Mouse (Mus musculus) heart, embryonic 16.5 days (tissue): ENCODE measurements at regions not wholly inside any gene's neighbourhood (a gene's known extent, or its start where the extent isn't known, plus 50 kb on each side); places are given as distances from the start of the nearest gene placed in this dataset.

Experiments
- ATAC-seq: fragments of 200-750 bp; cut with Nextera tagmentation; replicated peaks from 2 replicates; pipeline ENCODE4 v1.8.0; 2017; ENCODE audit warnings: moderate number of reproducible peaks; ENCODE audit not compliant: insufficient read depth, low FRiP score; ENCODE audit errors: extremely low read depth
- H3K27ac ChIP-seq: fragments of 300-500 bp; sonication (generic); 2 replicates; pipeline ENCODE4 v1.5.1; 2014; ENCODE audit warnings: mild to moderate bottlenecking, low read length, control low read depth, moderate library complexity
- H3K27me3 ChIP-seq: fragments of 300-500 bp; sonication (generic); 2 replicates; pipeline ENCODE4 v1.6.1; 2014; ENCODE audit warnings: low read length, mixed read lengths; ENCODE audit not compliant: control insufficient read depth, insufficient read depth
- H3K36me3 ChIP-seq: fragments of 300-500 bp; sonication (generic); 2 replicates; pipeline ENCODE4 v1.6.1; 2014; ENCODE audit not compliant: control insufficient read depth, insufficient read depth
- H3K4me1 ChIP-seq: fragments of 300-500 bp; sonication (generic); 2 replicates; pipeline ENCODE4 v1.6.1; 2014; ENCODE audit warnings: low read length, mixed read lengths; ENCODE audit not compliant: control insufficient read depth, insufficient read depth
- H3K4me2 ChIP-seq: fragments of 300-500 bp; sonication (generic); 2 replicates; pipeline ENCODE4 v1.6.1; 2014; ENCODE audit warnings: low read depth, mild to moderate bottlenecking, control low read depth, low read length
- H3K4me3 ChIP-seq: fragments of 300-500 bp; sonication (generic); 2 replicates; pipeline ENCODE4 v1.5.1; 2014; ENCODE audit warnings: mild to moderate bottlenecking, control low read depth, low read length
- H3K9ac ChIP-seq: fragments of 300-500 bp; sonication (generic); 2 replicates; pipeline ENCODE4 v1.6.1; 2014; ENCODE audit warnings: low read length, control low read depth
- H3K9me3 ChIP-seq: fragments of 300-500 bp; sonication (generic); replicated peaks from 2 replicates; pipeline ENCODE4 v1.6.1; 2016; ENCODE audit warnings: low read length; ENCODE audit not compliant: control insufficient read depth
- WGBS: fragments of 180-500 bp; shearing (Covaris S2); extraction: QIAGEN DNeasy Blood & Tissue Kit; methylation state at CpG from one replicate; pipeline ENCODE4 v1.1.7; 2014; 5-methylcytosine and 5-hydroxymethylcytosine counted together

DNA sequence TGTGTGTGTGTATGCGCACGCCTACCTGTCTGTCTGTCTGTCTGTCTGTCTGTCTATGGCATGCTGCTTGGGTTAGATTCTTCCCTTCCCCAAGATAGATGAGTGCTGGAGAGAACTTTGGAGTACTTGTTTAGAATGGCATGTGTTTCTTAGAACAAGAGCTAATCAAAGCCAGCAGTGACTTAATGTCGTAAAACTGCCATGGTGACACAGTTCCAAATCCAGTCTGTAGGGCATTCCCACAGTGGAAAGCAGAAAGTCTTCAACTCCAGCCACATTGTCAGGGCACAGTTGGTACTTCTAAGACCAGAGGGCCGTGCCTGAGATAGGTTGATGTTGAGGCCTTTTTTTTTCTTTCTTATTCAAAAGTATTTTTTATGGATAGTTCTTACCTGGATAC is 95.6 kb downstream of the Gm10604 start:
- H3K27me3 ChIP-seq: no peaks in the 10 kb centered on the region
- no peaks in the 10 kb centered on the region for H3K9me3 ChIP-seq
- no peak overlapping the region for H3K4me2 ChIP-seq
- WGBS: 60% methylated on average over 4 of the region's 4 CpGs
- H3K36me3 ChIP-seq: no peaks in the 10 kb centered on the region
- 0 out of 2 replicates have a peak, but pooled peaks have one; percentile 15 for ATAC-seq
- peaks cover 17% of the 10 kb centered on the region for H3K4me1 ChIP-seq
- no peak overlapping the region for H3K4me3 ChIP-seq
- no peak overlapping the region for H3K9ac ChIP-seq
- peak overlapping the region; percentile 68 for H3K27ac ChIP-seq

DNA sequence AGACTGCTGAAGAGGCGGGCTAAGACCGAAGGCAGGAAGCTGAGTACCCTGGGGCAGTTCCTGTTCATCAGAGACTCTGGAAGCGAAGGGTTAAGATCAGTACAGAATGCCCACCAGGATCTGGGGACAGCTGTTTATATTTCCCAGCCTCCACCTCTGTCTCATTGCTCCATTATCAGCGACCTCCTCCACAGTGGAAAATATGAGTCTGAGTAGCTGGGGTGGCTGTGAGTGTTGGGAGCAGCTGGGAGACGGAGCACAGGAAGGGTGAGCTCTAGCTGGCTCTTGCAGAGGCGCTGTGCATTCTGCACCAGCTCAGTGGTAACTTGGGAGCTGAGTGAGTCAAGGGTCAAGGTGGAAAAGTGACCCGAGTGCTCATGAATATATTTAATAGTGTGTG is 96.2 kb downstream of the Gm10604 start:
- peak; percentile 77 for ATAC-seq
- 23% methylated on average over 7 of the region's 7 CpGs for WGBS

DNA sequence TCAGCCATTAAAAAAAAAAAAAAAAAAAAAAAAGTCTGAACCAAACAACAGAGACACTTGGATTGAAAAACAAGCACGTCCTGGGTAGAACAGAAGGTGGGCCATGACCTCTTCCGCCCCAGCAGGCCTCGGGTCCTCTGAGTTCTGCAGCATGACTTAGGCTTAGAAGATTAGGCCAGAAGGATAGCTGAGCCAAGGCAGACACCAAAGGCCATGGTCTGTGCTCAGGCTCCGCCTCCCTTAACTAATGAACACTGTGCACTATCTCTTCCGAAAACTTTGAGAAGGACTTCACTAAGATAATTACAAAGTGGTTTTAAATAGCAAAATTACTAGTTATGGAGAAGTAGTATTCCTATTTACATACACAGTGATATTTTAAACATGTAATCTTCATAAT is 97.8 kb downstream of the Gm10604 start:
- no peak overlapping the region for H3K27ac ChIP-seq
- no peaks in the 10 kb centered on the region for H3K36me3 ChIP-seq
- no peaks in the 10 kb centered on the region for H3K9me3 ChIP-seq
- H3K4me1 ChIP-seq: peaks cover 17% of the 10 kb centered on the region
- no peaks in the 10 kb centered on the region for H3K27me3 ChIP-seq
- ATAC-seq: no peak
- no peak overlapping the region for H3K4me3 ChIP-seq
- H3K4me2 ChIP-seq: no peak overlapping the region
- no peak overlapping the region for H3K9ac ChIP-seq
- WGBS: 53% methylated on average over 5 of the region's 5 CpGs

More for the DNA sequence above, 96.2 kb downstream of the Gm10604 start:
- Histone ChIP-seq H3K4me2 (peak overlapping the region; percentile 18; the same call in 1 of the 2 replicates), H3K27ac (peak overlapping the region; percentile 68), H3K27me3 (no peaks in the 10 kb centered on the region), H3K9ac (peak overlapping the region; percentile 29; the same call in 1 of the 2 replicates), H3K9me3 (no peaks in the 10 kb centered on the region), H3K4me1 (peaks cover 17% of the 10 kb centered on the region), H3K4me3 (no peak overlapping the region), H3K36me3 (no peaks in the 10 kb centered on the region)

DNA sequence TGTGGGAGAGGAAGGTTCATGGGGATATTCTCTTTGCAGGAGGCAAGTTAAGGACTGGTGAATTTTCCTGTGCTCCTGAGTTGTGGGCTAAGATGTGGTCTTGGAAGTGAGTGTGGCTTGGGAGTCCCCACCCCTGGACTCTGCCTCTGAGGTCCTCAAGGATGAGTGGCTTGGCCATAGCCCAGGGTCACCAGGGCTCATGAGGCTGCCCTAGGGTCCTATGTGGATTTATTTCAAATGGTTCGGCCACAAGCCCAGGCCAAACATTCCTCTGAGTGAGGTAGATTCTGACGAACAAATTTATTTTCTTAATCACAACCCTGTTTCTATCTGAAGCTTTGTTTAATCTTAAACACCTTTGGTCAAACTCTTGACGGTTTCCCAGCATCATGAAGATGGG is 98.4 kb downstream of the Gm10604 start:
- no peak for ATAC-seq
- 90% methylated on average over 3 of the region's 3 CpGs for WGBS
- Histone ChIP-seq H3K36me3 (no peaks in the 10 kb centered on the region), H3K4me3 (no peak overlapping the region), H3K9ac (no peak overlapping the region), H3K4me1 (peaks cover 24% of the 10 kb centered on the region), H3K27me3 (no peaks in the 10 kb centered on the region), H3K27ac (no peak overlapping the region), H3K9me3 (no peaks in the 10 kb centered on the region), H3K4me2 (no peak overlapping the region)

DNA sequence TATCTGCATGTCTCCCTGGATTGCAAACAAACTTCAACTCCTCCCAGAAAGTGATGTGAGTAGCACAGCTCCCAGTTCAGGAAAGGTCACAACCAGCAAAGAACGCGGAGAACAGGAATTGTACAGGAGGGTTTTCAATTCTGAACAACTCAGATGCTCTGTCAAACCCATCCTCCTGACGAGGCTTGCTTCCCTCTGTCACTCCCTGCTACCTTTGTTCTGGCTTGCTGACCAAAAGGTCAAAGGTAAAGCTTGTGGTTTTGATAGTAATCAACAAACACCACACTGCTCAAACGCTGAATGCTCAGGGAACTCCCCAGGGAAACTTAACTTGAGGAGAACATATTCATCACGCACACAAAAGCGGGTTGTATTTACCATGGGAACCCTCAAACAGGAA is 102.4 kb downstream of the Gm10604 start:
- no peaks in the 10 kb centered on the region for H3K36me3 ChIP-seq
- WGBS: 64% methylated on average over 6 of the region's 6 CpGs
- H3K27me3 ChIP-seq: no peaks in the 10 kb centered on the region
- H3K4me3 ChIP-seq: no peak overlapping the region
- peaks cover 21% of the 10 kb centered on the region for H3K4me1 ChIP-seq
- no peak overlapping the region for H3K9ac ChIP-seq
- H3K4me2 ChIP-seq: no peak overlapping the region
- peak overlapping the region; percentile 51 for H3K27ac ChIP-seq
- H3K9me3 ChIP-seq: no peaks in the 10 kb centered on the region
- ATAC-seq: no peak

- Histone ChIP-seq H3K9me3 (no peaks in the 10 kb centered on the region), H3K27ac (peak overlapping the region; percentile 19), H3K36me3 (no peaks in the 10 kb centered on the region), H3K4me3 (no peak overlapping the region), H3K27me3 (no peaks in the 10 kb centered on the region), H3K4me2 (no peak overlapping the region), H3K4me1 (peaks cover 21% of the 10 kb centered on the region), H3K9ac (no peak overlapping the region)
- WGBS: 30% methylated on average over 4 of the region's 4 CpGs
- ATAC-seq: no peak
Observed at GRCm38 (mm10) chr4:11877945-11878344, 103.1 kb downstream of the Gm10604 start.

DNA sequence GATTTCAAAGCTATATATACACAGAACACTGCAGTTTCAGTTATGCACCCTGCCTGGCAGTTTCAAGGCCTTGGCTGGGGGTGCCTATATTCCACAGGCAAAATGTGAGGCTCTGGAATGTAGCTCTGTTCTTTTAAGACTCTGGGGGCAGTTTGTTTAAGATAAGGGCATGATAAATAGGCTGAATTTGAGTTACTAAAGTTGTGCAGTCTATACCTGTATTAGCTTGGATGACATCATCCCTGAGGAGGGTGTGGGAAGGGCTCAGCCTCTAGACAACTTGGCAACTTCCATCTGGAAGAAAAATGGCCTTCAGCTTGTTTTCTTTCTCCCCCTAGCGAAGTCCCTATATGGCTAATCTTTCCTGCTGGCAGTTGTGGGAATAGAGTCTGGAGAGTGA is 105.1 kb downstream of the Gm10604 start:
- no peaks in the 10 kb centered on the region for H3K36me3 ChIP-seq
- H3K4me1 ChIP-seq: peaks cover 21% of the 10 kb centered on the region
- ATAC-seq: no peak
- 81% methylated on average over 1 of the region's 1 CpGs for WGBS
- H3K9me3 ChIP-seq: no peaks in the 10 kb centered on the region
- H3K27me3 ChIP-seq: no peaks in the 10 kb centered on the region
- no peak overlapping the region for H3K9ac ChIP-seq
- no peak overlapping the region for H3K27ac ChIP-seq
- H3K4me3 ChIP-seq: no peak overlapping the region
- H3K4me2 ChIP-seq: no peak overlapping the region

- no peaks in the 10 kb centered on the region for H3K36me3 ChIP-seq
- no peaks in the 10 kb centered on the region for H3K27me3 ChIP-seq
- H3K4me1 ChIP-seq: peaks cover 25% of the 10 kb centered on the region
- WGBS: 61% methylated on average over 4 of the region's 4 CpGs
- no peak overlapping the region for H3K4me3 ChIP-seq
- H3K9ac ChIP-seq: no peak overlapping the region
- no peaks in the 10 kb centered on the region for H3K9me3 ChIP-seq
- no peak overlapping the region for H3K4me2 ChIP-seq
- ATAC-seq: no peak
- H3K27ac ChIP-seq: no peak overlapping the region
Observed at GRCm38 (mm10) chr4:11874586-11875264, 106.3 kb downstream of the Gm10604 start.

DNA sequence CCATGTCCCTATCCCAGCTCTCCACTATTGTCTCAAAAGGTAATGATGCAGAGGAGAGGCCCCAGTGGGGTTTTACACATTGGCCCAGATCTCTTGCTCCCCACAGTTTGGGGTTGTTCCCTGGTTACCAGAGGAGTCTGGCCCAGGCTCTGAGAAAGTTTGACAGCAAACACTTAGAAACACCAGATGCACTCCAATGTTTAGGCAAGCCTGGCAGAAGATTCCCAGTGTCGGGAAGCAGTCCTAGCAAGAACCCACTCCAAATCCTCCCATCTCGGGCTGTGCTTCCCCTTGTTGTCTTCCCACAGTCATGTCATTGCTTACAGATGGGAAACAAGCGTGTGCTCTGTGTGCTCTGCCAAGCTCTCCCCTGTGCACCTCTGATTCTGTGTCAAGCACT is 109.0 kb downstream of the Gm10604 start:
- no peak for ATAC-seq
- H3K36me3 ChIP-seq: no peaks in the 10 kb centered on the region
- H3K9ac ChIP-seq: no peak overlapping the region
- no peaks in the 10 kb centered on the region for H3K9me3 ChIP-seq
- H3K4me3 ChIP-seq: no peak overlapping the region
- no peak overlapping the region for H3K27ac ChIP-seq
- 70% methylated on average over 3 of the region's 3 CpGs for WGBS
- no peak overlapping the region for H3K4me2 ChIP-seq
- 0 out of 2 replicates have a peak, but pooled peaks cover 10% of the 10 kb centered on the region for H3K4me1 ChIP-seq
- no peaks in the 10 kb centered on the region for H3K27me3 ChIP-seq
